Mouse (Mus musculus) hindbrain, embryonic 12.5 days (tissue): Measurements from ENCODE around the gene Cemip2. TPM values are rescaled to one million over a fixed set of nuclear protein-coding genes. Genes with fewer than 3 reads are reported as not detected.
A peak's percentile ranks its signal among the peaks of the same experiment; 100 is the strongest.

Source experiments
- ATAC-seq: fragments of 200-750 bp; cut with Nextera tagmentation; 2 replicates; pipeline ENCODE4 v1.8.0; 2017; ENCODE audit warnings: moderate TSS enrichment; ENCODE audit not compliant: low FRiP score
- H3K27ac ChIP-seq: fragments of 300-500 bp; sonication (generic); 2 replicates; pipeline ENCODE4 v1.5.1; 2016; ENCODE audit warnings: mild to moderate bottlenecking
- H3K27me3 ChIP-seq: fragments of 300-500 bp; sonication (generic); 2 replicates; pipeline ENCODE4 v1.6.1; 2016; ENCODE audit warnings: mild to moderate bottlenecking
- H3K36me3 ChIP-seq: fragments of 300-500 bp; sonication (generic); 2 replicates; pipeline ENCODE4 v1.6.1; 2016; ENCODE audit warnings: mild to moderate bottlenecking
- H3K4me1 ChIP-seq: fragments of 300-500 bp; sonication (generic); 2 replicates; pipeline ENCODE4 v1.6.1; 2016
- H3K4me2 ChIP-seq: fragments of 300-500 bp; sonication (generic); replicated peaks from 2 replicates; pipeline ENCODE4 v1.6.1; 2016; ENCODE audit warnings: mild to moderate bottlenecking
- H3K4me3 ChIP-seq: fragments of 300-500 bp; sonication (generic); 2 replicates; pipeline ENCODE4 v1.5.1; 2016; ENCODE audit warnings: mild to moderate bottlenecking
- H3K9ac ChIP-seq: fragments of 300-500 bp; sonication (generic); 2 replicates; pipeline ENCODE4 v1.6.1; 2016; ENCODE audit warnings: mild to moderate bottlenecking, moderate library complexity
- H3K9me3 ChIP-seq: fragments of 300-500 bp; sonication (generic); replicated peaks from 2 replicates; pipeline ENCODE4 v1.6.1; 2016; ENCODE audit warnings: mild to moderate bottlenecking
- WGBS: fragments of 180-500 bp; shearing (Covaris S2); methylation state at CpG from one replicate; pipeline ENCODE4 v1.1.7; 2016; 5-methylcytosine and 5-hydroxymethylcytosine counted together
- polyA plus RNA-seq: library from polyadenylated mRNA; unstranded; fragments of >200 nt; fragmentation: Nextera tagmentation; extraction: Ambion mirVana; gene quantifications from 2 replicates; pipeline ENCODE4 v1.2.1, GENCODE M21; 2016

Cemip2 gene
- polyA plus RNA-seq, 1 experiment from 2014 or later: 92.0 TPM

GRCm38 (mm10) chr19:21798700-21799099 lies 20.6 kb downstream of the Cemip2 start:
- ATAC-seq: no peak
- H3K27me3 ChIP-seq: no peaks in the 10 kb centered on the region
- H3K4me1 ChIP-seq: peaks cover 12% of the 10 kb centered on the region
- H3K27ac ChIP-seq: no peak overlapping the region
- H3K4me3 ChIP-seq: no peak overlapping the region
- H3K36me3 ChIP-seq: peaks cover 84% of the 10 kb centered on the region
- no peaks in the 10 kb centered on the region for H3K9me3 ChIP-seq
- 74% methylated on average over 3 of the region's 3 CpGs for whole genome bisulfite sequencing
- H3K4me2 ChIP-seq: no peak overlapping the region
- H3K9ac ChIP-seq: no peak overlapping the region

GRCm38 (mm10) chr19:21799410-21800373 lies 21.6 kb downstream of the Cemip2 start:
- no peak for ATAC-seq

GRCm38 (mm10) chr19:21804488-21804887 lies 26.3 kb downstream of the Cemip2 start:
- Histone ChIP-seq H3K4me2 (no peak overlapping the region), H3K4me3 (no peak overlapping the region), H3K9me3 (no peaks in the 10 kb centered on the region), H3K36me3 (peaks cover 92% of the 10 kb centered on the region), H3K27me3 (no peaks in the 10 kb centered on the region), H3K9ac (no peak overlapping the region), H3K4me1 (peaks cover 5% of the 10 kb centered on the region), H3K27ac (no peak overlapping the region)
- WGBS: 93% methylated on average over 8 of the region's 8 CpGs
- ATAC-seq: no peak

More at GRCm38 (mm10) chr19:21799410-21800373, 21.6 kb downstream of the Cemip2 start:
- Histone ChIP-seq H3K27ac (no peak overlapping the region), H3K36me3 (peaks cover 85% of the 10 kb centered on the region), H3K9ac (no peak overlapping the region), H3K9me3 (no peaks in the 10 kb centered on the region), H3K4me3 (no peak overlapping the region), H3K4me2 (no peak overlapping the region), H3K27me3 (no peaks in the 10 kb centered on the region), H3K4me1 (peaks cover 12% of the 10 kb centered on the region)
- 71% methylated on average over 13 of the region's 13 CpGs for WGBS

GRCm38 (mm10) chr19:21805305-21805704 lies 27.2 kb downstream of the Cemip2 start:
- H3K4me3 ChIP-seq: no peak overlapping the region
- H3K9ac ChIP-seq: no peak overlapping the region
- WGBS: 94% methylated on average over 3 of the region's 3 CpGs
- no peak overlapping the region for H3K4me2 ChIP-seq
- H3K9me3 ChIP-seq: no peaks in the 10 kb centered on the region
- H3K27ac ChIP-seq: no peak overlapping the region
- no peaks in the 10 kb centered on the region for H3K4me1 ChIP-seq
- H3K27me3 ChIP-seq: no peaks in the 10 kb centered on the region
- ATAC-seq: no peak
- H3K36me3 ChIP-seq: peaks cover 94% of the 10 kb centered on the region

- no peak for ATAC-seq
- 94% methylated on average over 5 of the region's 5 CpGs for WGBS
Observed at GRCm38 (mm10) chr19:21810135-21810534, 32.0 kb downstream of the Cemip2 start.

GRCm38 (mm10) chr19:21813560-21813959 lies 35.4 kb downstream of the Cemip2 start:
- H3K4me2 ChIP-seq: no peak overlapping the region
- 91% methylated on average over 13 of the region's 13 CpGs for WGBS
- H3K27me3 ChIP-seq: no peaks in the 10 kb centered on the region
- H3K4me1 ChIP-seq: no peaks in the 10 kb centered on the region
- peaks cover 86% of the 10 kb centered on the region for H3K36me3 ChIP-seq
- no peak for ATAC-seq
- no peak overlapping the region for H3K27ac ChIP-seq
- no peaks in the 10 kb centered on the region for H3K9me3 ChIP-seq
- no peak overlapping the region for H3K4me3 ChIP-seq
- no peak overlapping the region for H3K9ac ChIP-seq

More at GRCm38 (mm10) chr19:21810135-21810534, 32.0 kb downstream of the Cemip2 start:
- Histone ChIP-seq H3K4me2 (no peak overlapping the region), H3K36me3 (peaks cover 90% of the 10 kb centered on the region), H3K27me3 (no peaks in the 10 kb centered on the region), H3K4me3 (no peak overlapping the region), H3K9me3 (no peaks in the 10 kb centered on the region), H3K4me1 (no peaks in the 10 kb centered on the region), H3K9ac (no peak overlapping the region), H3K27ac (no peak overlapping the region)

GRCm38 (mm10) chr19:21814433-21815020 lies 36.4 kb downstream of the Cemip2 start:
- Histone ChIP-seq H3K27me3 (no peaks in the 10 kb centered on the region), H3K27ac (no peak overlapping the region), H3K4me3 (no peak overlapping the region), H3K36me3 (peaks cover 86% of the 10 kb centered on the region), H3K9me3 (no peaks in the 10 kb centered on the region), H3K4me1 (no peaks in the 10 kb centered on the region), H3K4me2 (no peak overlapping the region), H3K9ac (no peak overlapping the region)
- WGBS: 84% methylated on average over 8 of the region's 8 CpGs
- no peak for ATAC-seq

GRCm38 (mm10) chr19:21816260-21816659 lies 38.1 kb downstream of the Cemip2 start:
- no peak overlapping the region for H3K9ac ChIP-seq
- H3K36me3 ChIP-seq: peaks cover 79% of the 10 kb centered on the region
- H3K4me1 ChIP-seq: no peaks in the 10 kb centered on the region
- WGBS: 88% methylated on average over 4 of the region's 4 CpGs
- H3K4me3 ChIP-seq: no peak overlapping the region
- no peak overlapping the region for H3K4me2 ChIP-seq
- no peak overlapping the region for H3K27ac ChIP-seq
- H3K27me3 ChIP-seq: no peaks in the 10 kb centered on the region
- ATAC-seq: 0 out of 2 replicates have a peak, but pooled peaks have one; percentile 33
- H3K9me3 ChIP-seq: no peaks in the 10 kb centered on the region

- Histone ChIP-seq H3K27me3 (no peaks in the 10 kb centered on the region), H3K9ac (no peak overlapping the region), H3K36me3 (peaks cover 74% of the 10 kb centered on the region), H3K4me3 (no peak overlapping the region), H3K4me1 (no peaks in the 10 kb centered on the region), H3K9me3 (no peaks in the 10 kb centered on the region), H3K4me2 (no peak overlapping the region), H3K27ac (no peak overlapping the region)
- no peak for ATAC-seq
- 82% methylated on average over 14 of the region's 14 CpGs for WGBS
Observed at GRCm38 (mm10) chr19:21818021-21818725, 40.0 kb downstream of the Cemip2 start.

- Histone ChIP-seq H3K4me1 (no peaks in the 10 kb centered on the region), H3K9ac (no peak overlapping the region), H3K4me2 (no peak overlapping the region), H3K36me3 (peaks cover 72% of the 10 kb centered on the region), H3K9me3 (no peaks in the 10 kb centered on the region), H3K27me3 (no peaks in the 10 kb centered on the region), H3K4me3 (no peak overlapping the region), H3K27ac (no peak overlapping the region)
- ATAC-seq: no peak
- WGBS: 85% methylated on average over 5 of the region's 5 CpGs
Observed at GRCm38 (mm10) chr19:21819585-21819984, 41.4 kb downstream of the Cemip2 start.

- ATAC-seq: no peak
- Histone ChIP-seq H3K27me3 (no peaks in the 10 kb centered on the region), H3K36me3 (peaks cover 73% of the 10 kb centered on the region), H3K4me3 (no peak overlapping the region), H3K4me1 (no peaks in the 10 kb centered on the region), H3K4me2 (no peak overlapping the region), H3K9ac (no peak overlapping the region), H3K27ac (no peak overlapping the region), H3K9me3 (no peaks in the 10 kb centered on the region)
- 88% methylated on average over 4 of the region's 4 CpGs for WGBS
Observed at GRCm38 (mm10) chr19:21820126-21820525, 42.0 kb downstream of the Cemip2 start.

GRCm38 (mm10) chr19:21821877-21822276 lies 43.7 kb downstream of the Cemip2 start:
- Histone ChIP-seq H3K9ac (no peak overlapping the region), H3K4me3 (no peak overlapping the region), H3K9me3 (no peaks in the 10 kb centered on the region), H3K4me2 (no peak overlapping the region), H3K36me3 (peaks cover 72% of the 10 kb centered on the region), H3K27me3 (no peaks in the 10 kb centered on the region), H3K27ac (no peak overlapping the region), H3K4me1 (no peaks in the 10 kb centered on the region)
- 76% methylated on average over 6 of the region's 6 CpGs for WGBS
- ATAC-seq: no peak
